ENCODE assay signal across 8 mouse cellular contexts in genomic region chr7:4865579-4866493, GRCm38 (mm10). TPM values are rescaled to one million over a fixed set of nuclear protein-coding genes. Genes with fewer than 3 reads are reported as not detected.
DNase-seq lines count a peak whose midpoint lies in the region; ATAC-seq and TF ChIP-seq lines count a peak whose summit lies in the region.

No protein-coding gene starts in this region.

- 5% methylated on average over 40 of the region's 40 CpGs for WGBS in hindbrain, embryonic 10.5 days
- WGBS in lung, postnatal 0 days, result 4% methylated on average over 40 of the region's 40 CpGs

- H3K36me3 ChIP-seq in hindbrain, embryonic 10.5 days, result no peaks in the 10 kb centered on the region
- no peaks in the 10 kb centered on the region for H3K36me3 ChIP-seq in lung, postnatal 0 days (ENCODE audit: insufficient read depth, low read length)

- peaks cover 17% of the 10 kb centered on the region for H3K4me1 ChIP-seq in hindbrain, embryonic 10.5 days (replicated peaks)
- peaks cover 9% of the 10 kb centered on the region for H3K4me1 ChIP-seq in lung, postnatal 0 days (ENCODE audit: insufficient read depth, low read depth, low read length)

- peak; percentile 88 for DNase-seq in MN1 (ENCODE audit: low spot score)
- peak; percentile 98 for DNase-seq in cerebellum, adult 9-10 months
- DNase-seq in hindbrain, embryonic 10.5 days (ENCODE audit: low spot score), result peak; percentile 96
- DNase-seq in layer of hippocampus, adult 9-11 months, result peak; percentile 97
- DNase-seq in lung, postnatal 0 days (ENCODE audit: low spot score), result peak; percentile 99
- peak; percentile 90 for DNase-seq in ovary, postnatal 14 days (ENCODE audit: low spot score)
- peak; percentile 96 for DNase-seq in thymus, postnatal 14 days

- H3K9ac ChIP-seq in lung, postnatal 0 days (replicated peaks; ENCODE audit: low read depth), result peak overlapping the region; percentile 54

- H3K9me3 ChIP-seq in hindbrain, embryonic 10.5 days, result peaks cover 6% of the 10 kb centered on the region; the same call in 1 of the 2 replicates
- no peaks in the 10 kb centered on the region for H3K9me3 ChIP-seq in lung, postnatal 0 days (ENCODE audit: low read length)

- peak; percentile 99 for ATAC-seq in frontal cortex, adult (ENCODE audit: low TSS enrichment)
- ATAC-seq in lung, postnatal 0 days, result peak; percentile 99

- TF ChIP-seq EP300 in lung, postnatal 0 days (IDR thresholded peaks at IDR 0.05), result peak; percentile 33; the same call in 1 of the 2 replicates

- H3K4me3 ChIP-seq in hindbrain, embryonic 10.5 days, result peak overlapping the region; percentile 72
- peak overlapping the region; percentile 42 for H3K4me3 ChIP-seq in lung, postnatal 0 days (ENCODE audit: low read depth, low read length)

- H3K27ac ChIP-seq in hindbrain, embryonic 10.5 days, result peak overlapping the region; percentile 86
- H3K27ac ChIP-seq in lung, postnatal 0 days (ENCODE audit: low read length), result peak overlapping the region; percentile 80

- no peaks in the 10 kb centered on the region for H3K27me3 ChIP-seq in hindbrain, embryonic 10.5 days (ENCODE audit: insufficient read depth, poor library complexity, severe bottlenecking)
- H3K27me3 ChIP-seq in lung, postnatal 0 days (replicated peaks; ENCODE audit: insufficient read depth, low read length), result no peaks in the 10 kb centered on the region

- peak overlapping the region; percentile 64 for H3K4me2 ChIP-seq in lung, postnatal 0 days (replicated peaks; ENCODE audit: low read depth, low read length)

- TF ChIP-seq CTCF in lung, postnatal 0 days (IDR thresholded peaks at IDR 0.05), result no peak

RNA-seq across cellular contexts. Expression of gene Isoc2b, which starts 4.2 kb away (rescaled TPM):
- 2.6 and 3.3 TPM in 2 replicates for polyA plus RNA-seq in hindbrain, embryonic 10.5 days (2016; fragmentation: Nextera tagmentation; extraction: Ambion mirVana)
- 12.7 and 16.1 TPM in 2 replicates for polyA plus RNA-seq in lung, postnatal 0 days (2015; fragmentation: Nextera tagmentation; extraction: Ambion mirVana)

RNA-seq across cellular contexts. Expression of gene Isoc2a, which starts 11.1 kb away (rescaled TPM):
- 0.73 and 0.82 TPM in 2 replicates for polyA plus RNA-seq in hindbrain, embryonic 10.5 days (2016; fragmentation: Nextera tagmentation; extraction: Ambion mirVana)
- polyA plus RNA-seq in lung, postnatal 0 days (2015; fragmentation: Nextera tagmentation; extraction: Ambion mirVana), result 0.53 and 0.57 TPM in 2 replicates

RNA-seq across cellular contexts. Expression of gene Shisa7, which starts 21.3 kb away (rescaled TPM):
- 0.68 and 1.8 TPM in 2 replicates for polyA plus RNA-seq in hindbrain, embryonic 10.5 days (2016; fragmentation: Nextera tagmentation; extraction: Ambion mirVana)
- polyA plus RNA-seq in lung, postnatal 0 days (2015; fragmentation: Nextera tagmentation; extraction: Ambion mirVana), result 0.43 and 0.51 TPM in 2 replicates

RNA-seq across cellular contexts. Expression of gene Gm36210, which starts 40.5 kb away (rescaled TPM):
- polyA plus RNA-seq in hindbrain, embryonic 10.5 days (2016; fragmentation: Nextera tagmentation; extraction: Ambion mirVana), result not detected in 2 replicates
- polyA plus RNA-seq in lung, postnatal 0 days (2015; fragmentation: Nextera tagmentation; extraction: Ambion mirVana), result not detected in 2 replicates

RNA-seq across cellular contexts. Expression of gene Zfp628, which starts 49.2 kb away (rescaled TPM):
- polyA plus RNA-seq in hindbrain, embryonic 10.5 days (2016; fragmentation: Nextera tagmentation; extraction: Ambion mirVana), result 5.3 and 6.5 TPM in 2 replicates
- polyA plus RNA-seq in lung, postnatal 0 days (2015; fragmentation: Nextera tagmentation; extraction: Ambion mirVana), result 2.7 TPM in 2 replicates

Comparison
In these comparisons a context has a peak if more than half of its experiments do, and no peak if none do; other contexts are left out.
1. Peak in every context shown above with its lines: DNase-seq, ATAC-seq, H3K4me3 ChIP-seq and H3K27ac ChIP-seq.